Mouse (Mus musculus): ENCODE data around the gene March6.
A peak's percentile ranks its signal among the peaks of the same experiment; 100 is the strongest.

March6 gene

DNA sequence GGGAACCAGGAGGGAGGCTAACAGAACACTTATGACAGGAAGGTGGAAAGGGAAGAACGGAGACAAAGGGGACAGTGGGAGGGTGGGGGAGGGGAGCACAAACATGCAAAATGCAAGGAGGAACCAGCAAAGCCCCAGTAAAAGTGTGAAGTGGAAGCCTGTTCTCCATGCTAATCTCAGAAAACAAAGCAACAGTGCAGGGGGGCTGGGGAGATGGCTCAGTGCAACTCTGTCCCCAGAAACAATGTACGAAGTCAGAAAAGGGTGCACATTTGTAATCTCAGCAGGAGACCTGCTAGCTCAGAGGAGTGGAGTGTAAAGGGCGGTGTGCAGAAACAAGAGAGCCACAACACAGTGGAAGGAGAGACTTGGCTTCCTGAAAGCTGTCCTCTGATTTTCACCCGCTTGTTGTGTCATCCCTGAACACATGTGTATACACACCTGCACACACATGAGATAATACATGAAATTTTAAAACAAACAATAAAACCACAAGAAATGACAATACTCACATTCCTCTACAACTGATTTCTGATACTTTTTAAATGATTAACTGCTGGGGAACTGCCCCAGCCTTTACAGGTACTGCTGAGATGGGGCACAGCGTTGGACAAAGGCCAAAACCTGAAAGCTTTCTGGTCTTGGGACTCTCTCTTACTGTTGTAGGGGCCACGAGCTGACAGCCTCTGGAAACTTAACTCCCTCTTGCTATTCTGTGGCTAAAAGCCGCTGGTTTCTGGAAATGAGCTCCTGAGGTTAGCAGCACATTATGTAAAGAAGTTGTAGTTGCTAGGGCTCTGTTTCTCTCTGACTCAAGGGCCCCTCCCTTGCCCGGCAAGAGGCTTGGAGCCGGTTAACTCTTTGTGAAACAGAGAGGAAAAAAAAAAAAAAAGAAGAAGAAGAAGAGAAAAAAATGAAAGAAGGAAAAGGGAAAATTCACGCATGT, 11.4 kb upstream of the March6 start:
- DNase-seq (ENCODE audit: low spot score in 2 of 2), result no peak

DNA sequence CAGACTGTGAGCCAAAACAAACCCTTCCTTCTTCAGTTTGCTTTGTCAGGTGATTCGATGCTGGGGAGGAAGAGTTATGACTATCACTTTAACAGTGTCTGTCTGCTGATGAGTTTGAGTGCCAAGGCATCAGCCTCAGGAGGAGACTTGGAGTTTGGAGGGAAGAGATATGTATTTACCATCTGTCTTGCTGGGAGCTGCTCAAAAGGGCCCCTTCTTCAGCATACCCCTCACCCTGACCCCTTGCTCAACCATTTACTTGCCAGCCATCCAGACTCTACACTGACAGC, 9.6 kb upstream of the March6 start:
- DNase-seq (ENCODE audit: low spot score in 2 of 2), result no peak

DNA sequence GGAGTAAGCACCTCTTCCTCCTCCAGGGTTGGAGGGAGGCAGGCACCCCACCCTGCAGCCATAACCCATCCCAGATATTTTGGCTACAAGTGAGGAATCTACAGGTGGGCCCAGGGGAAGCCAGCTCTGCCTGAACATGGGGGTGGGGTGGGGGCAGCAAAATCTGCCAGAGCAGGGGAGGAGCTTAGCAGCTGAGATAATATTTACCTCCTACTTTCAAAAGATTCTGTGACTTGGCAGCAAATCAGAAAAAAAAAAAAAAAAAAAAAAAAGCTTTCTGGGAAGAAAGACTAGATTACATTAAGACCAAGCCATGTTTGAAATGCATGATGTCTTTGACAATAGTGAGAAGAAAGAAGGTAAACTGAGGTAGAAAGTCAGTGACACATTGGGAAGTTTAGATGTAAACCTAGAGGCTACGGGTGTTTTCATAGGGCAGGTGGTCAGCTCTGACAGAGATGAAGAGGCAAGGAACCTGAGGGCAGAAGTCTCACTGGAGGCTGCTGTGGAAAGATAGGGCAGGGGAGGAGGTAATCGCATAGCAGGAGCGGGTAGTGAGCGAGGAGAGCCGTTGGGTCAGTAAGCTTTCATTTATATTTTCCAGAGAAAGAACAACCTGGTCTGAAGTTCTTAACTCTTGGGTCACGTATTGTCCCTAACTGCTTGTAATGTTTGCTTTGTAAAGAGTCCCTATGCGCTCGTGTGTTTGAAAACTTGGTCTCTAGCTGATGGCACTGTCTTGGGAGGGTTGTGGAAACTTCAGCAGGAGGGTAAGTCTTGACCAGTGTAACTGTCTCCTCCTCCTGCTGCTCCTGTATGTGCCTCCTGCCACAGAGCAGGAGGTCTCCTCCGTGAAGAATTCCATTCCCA, 9.0 kb upstream of the March6 start:
- DNase-seq (ENCODE audit: low spot score in 2 of 2), result no peak

DNA sequence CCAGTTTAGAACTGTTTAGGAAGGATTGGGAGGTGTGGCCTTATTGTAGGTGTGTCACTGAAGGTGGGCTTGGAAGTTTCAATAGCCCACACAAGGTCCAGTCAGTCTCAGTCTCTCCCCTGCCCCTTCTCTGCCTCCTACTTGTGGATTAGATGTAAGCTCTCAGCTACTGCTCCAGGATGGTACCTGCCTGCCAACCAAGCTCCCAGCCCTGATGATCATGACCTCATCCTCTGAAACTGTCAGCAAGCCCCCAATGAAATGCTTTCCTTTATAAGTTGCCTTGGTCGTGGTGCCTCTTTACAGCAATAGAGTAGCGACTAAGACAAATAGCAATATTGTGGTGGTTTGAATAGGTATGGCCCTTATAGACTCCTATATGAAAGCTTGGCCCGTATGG, 7.5 kb upstream of the March6 start:
- DNase-seq (ENCODE audit: low spot score in 2 of 2), result no peak

DNA sequence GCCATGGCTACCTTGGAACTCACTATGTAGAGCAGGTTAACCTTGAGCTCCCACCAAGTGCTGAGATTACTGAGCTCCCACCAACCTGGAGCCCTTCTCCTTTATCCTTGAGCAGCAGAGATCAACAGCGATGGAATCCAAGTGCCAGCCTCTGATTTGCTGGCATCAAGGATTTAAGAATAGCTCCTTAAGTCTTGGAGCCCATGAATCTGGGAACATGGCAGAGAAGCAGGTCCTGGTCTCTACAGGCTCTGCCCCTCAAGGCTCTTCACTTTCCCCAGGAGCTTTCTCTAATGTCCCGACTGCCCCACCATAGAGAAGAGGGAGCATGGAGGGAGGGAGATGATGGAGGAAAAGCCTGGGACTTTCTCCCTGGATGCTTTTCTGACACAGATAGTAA, 6.9 kb upstream of the March6 start:
- DNase-seq (ENCODE audit: low spot score in 2 of 2), result no peak

DNA sequence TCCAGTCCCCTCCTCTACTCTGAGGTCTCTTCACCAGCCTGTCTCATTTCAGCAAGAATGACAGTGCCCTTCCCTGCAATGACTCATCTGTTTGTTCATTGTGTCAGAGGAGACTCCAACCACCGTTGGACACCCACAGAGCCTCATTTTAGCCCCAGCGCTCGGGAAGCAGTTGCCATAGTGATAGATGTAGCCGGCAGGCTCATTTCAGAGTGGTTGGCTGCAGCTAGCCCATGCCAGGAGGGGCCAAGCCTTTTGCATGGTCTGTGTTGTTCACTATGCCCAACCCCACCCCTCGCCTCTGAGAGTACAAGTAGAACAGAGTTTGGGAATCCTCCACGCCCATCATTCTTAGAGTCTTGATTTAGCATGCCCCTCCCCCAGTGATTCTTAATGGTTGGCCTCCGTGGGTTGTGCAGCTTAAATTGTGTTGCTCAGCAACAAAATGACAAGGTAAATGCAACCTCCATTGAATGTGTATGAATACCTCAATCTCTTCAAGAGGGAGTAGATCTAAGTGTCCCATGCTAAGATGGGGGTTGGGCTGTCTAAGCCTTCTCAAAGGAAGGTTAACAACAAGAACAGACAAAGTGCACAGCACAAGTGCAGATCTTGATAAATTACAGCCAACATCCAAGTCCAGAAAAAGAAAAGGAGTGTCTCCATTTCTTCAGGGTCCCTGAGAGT, 5.3 kb upstream of the March6 start:
- peak in 1 of 2 experiments; percentile 48 for DNase-seq (ENCODE audit: low spot score in 2 of 2)

DNA sequence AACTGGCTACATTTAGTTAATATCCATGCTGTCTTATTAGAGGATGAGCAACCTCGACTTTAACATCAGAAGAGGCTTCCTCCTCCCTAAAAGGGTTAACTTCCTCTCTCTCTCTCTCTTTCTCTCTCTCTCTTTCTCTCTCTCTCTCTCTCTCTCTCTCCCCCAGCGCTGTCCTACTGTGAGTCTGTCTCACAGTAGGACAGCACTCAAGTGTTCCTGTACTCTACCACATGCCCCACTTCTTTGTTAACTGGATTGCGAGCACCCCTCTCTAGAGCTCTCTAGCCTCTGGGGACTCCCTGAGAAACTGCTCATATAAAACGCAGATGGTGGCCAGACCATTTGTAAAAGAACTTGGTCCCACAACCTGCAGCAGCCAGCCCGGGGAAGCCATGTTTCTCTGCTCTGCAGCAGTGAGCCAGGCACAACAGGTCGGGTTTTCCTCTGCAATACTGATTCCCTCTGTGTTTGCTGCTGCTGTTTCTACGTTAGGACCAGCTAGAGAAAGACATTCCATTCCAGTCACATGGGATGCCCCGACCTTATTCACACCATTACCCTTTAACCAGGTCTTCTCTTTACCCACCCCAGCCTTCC, 4.5 kb upstream of the March6 start:
- DNase-seq (ENCODE audit: low spot score in 2 of 2), result no peak

DNA sequence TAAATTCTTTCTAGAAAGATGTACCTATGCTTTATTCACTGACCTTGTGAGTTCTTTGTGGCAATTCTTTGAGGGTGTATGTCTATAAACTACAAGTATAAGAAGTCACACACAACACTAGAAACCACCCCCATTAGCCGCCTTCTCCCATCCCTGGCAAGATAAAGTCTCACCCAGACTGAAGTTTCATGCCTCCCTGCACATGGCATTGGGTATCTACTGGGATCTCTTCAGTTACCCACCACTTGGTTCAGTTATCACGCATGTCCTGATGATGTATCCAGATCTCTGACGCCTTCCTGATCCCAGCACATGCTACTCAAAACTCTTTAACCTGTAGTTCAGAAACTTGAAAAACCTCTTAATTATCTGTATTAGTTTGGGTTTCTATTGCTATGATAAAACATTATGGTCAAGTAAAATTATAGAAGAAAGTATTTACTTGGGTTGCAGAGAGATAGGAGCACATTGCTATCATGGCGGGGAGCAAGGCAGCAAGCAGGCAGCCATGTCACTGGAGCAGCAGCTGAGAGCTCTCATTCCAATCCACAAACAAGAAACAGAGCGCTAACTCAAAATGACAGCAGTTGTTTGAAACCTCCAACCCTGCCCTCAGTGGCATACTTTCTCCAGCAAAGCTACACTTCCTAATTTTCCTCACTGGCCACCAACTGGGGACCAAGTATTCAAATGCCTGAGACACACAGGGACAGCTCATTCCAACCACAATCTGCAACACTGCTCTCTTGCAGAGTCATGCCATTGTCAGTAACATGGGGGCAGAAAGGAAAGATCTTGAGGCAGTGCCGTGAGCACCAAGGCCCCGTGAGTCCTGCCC, 3.8 kb upstream of the March6 start:
- DNase-seq (ENCODE audit: low spot score in 2 of 2), result no peak

DNA sequence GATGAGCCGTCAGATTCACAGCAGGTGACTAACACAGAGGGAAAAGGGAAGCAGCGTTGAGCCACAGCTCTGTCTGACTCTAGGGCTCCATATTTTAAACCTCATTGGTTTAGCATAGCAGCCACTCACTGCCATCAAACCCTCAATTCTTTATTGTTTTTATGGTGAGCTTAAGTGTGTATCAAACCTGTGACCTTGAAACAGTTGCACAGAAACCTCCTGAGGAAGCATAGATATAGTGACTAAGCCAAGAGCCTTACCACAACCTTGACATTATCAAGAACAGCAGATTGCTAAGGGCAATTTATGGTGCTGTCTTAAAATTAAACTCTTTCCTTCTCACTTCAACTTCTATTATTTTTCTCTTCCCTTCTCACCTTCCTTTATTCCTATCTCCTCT, 2.7 kb upstream of the March6 start:
- no peak for DNase-seq (ENCODE audit: low spot score in 2 of 2)

DNA sequence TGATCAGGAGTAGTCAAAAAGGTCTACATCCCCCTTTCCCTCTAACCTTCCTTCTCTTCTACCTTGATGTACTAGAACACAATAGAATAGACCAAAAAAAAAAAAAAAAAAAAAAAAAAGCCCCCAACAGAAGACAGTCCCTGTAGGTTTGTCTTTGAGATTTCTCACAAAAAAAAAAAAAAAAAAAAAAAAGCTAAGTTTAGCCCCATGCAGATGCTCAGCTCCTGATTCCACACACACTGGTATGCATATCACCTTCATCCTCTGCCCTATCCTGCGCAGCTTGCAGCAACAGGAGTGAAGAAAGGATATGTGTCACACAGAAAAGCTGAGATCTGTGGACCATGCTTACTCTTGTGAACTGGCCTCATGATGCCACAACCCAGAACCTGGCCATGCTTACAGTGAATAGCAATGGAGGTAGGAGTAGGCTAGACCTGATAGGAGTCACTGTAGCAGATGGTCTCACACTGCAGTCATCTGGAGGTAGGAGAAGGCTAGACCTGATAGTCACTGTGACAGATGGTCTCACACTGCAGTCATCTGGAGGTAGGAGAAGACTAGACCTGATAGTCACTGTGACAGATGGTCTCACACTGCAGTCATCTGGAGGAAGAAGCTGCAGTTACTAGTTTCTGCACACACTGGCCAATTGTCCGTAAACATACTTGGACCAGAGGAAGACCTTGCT, 1.6 kb upstream of the March6 start:
- DNase-seq (ENCODE audit: low spot score in 2 of 2), result no peak

DNA sequence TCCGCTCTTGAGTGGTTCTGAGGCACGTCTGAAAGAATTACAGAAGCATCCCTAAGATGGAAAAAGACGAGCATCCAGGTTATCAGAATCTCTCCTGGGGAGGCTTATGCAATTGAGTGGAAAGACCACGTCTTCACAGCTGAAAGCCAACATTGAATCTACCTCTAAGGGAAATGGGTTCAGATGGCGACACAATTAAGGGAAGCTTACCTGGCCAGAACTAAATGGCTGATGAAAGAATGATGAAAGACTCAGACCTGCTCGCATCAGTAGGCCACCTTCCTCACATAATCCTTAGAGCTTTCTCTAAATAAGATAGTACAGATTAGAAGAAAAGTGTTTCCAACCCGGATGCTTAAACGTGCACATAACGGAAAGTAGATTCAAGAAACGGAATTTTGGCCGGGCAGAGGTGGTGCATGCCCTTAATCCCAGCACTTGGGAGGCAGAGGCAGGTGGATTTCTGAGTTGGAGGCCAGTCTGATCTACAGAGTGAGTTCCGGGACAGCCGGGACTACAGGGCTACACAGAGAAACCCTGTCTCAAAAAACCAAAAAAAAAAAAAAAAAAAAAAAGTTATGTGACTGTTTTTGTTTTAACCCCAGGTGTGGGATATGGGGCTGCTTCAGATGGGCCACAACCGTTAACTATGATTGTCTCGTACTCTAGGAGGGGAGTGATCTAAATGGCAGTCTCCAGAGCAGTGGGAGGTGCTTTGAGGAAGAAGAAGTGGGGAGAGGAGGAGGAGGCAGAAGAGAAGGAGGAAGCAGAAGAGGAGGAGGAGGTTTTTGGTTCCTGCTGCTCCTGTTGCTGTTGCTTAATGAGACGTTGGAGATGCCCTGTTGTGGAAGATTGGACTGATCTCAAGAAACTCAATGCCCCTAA, 835 bp upstream of the March6 start:
- DNase-seq (ENCODE audit: low spot score in 2 of 2), result no peak

DNA sequence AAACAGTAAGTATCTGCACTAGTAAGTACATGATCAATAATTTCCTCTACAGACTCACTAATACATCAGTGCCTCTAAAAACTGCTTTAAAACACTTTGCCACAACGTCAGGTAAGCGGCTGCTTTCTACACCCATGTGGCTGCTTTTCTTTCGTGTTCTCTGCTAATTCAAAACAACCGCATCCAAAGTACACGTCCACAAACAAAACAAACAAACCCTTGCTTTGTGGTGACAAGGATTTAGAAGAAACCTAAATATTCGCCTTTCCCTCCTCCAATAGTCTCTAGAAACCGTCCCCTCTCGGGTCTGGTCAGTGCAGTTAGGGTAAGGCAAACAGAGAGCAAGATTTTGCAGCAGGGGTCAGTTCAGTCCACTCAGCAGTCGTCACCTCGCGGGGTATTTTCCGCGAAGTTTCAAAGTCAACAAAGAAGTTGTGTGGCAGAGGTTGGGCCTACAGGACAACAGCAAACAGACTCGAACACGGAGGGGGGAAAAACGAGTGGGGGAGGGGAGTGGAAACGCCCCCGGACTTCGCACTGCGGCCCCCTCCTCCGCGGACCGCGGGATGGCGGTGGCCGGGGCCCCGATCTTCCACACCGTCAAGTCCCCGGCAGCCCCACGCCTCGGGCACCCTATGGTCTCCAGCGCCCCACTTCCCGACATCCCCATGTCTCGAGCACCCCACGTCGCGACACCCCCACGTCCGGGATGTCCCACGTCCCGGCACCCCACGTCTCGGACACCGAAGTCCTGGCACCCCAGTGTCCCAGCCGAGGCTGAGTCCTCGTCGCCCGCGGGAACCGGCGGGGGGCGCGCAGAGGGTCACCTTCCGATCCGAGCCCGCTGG, 818 bp downstream of the March6 start:
- no peak for DNase-seq (ENCODE audit: low spot score in 2 of 2)

DNA sequence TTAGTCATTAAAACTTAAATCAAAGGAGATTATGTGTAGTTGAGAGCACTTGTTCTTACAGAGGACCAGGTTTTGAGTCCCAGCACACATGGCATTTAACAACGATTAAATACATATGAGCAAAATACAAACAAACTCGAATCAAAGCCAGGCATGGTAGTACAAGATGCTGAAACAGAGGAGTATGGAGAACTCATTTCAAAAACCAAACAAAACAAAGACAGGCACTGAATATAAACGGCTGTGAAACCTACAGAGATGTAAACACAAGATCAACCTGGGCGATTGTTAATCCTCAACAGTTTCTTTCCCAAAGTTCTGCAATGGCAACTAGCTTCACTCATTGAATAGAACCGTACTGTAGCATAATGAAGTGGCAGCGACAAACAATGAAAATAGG, 1.8 kb downstream of the March6 start:
- DNase-seq (ENCODE audit: low spot score in 2 of 2), result no peak

DNA sequence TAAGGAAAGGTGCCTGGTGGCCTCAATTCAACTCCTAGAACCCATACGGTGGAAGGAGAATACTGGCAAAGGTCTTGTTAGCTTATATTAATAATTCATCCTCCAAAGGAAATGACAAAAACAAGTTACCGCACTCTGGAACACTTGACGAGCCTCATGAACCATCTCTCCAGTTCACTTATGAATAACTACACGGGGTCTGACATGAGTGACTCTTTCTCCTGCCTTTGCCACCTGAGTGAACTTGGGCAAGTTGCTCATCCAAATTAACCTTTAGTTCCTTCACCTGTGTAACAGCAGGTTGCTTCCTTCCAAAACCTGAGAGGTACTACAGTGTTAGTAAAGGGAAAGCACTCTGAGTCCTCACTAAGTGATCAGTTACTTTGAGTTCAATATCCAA, 2.4 kb downstream of the March6 start:
- DNase-seq (ENCODE audit: low spot score in 2 of 2), result no peak

DNA sequence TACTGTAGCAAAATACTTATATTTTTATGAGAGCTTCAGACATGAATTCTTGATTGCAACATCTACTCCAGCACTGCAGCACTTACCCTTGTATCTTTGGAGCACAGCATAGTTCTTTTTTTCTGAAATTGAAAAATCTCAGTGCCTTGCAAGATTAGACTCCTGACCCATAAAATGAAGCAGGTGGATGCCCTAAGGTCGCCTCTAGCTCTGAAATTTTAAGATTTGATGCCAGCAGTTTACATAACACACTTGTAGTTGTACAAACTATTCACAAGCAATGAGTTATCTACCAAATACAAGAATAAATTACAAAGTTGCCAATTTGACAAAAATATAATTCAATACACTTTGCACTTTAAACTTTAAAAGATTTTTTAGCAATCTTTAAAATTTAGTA, 4.4 kb downstream of the March6 start:
- no peak for DNase-seq (ENCODE audit: low spot score in 2 of 2)

DNA sequence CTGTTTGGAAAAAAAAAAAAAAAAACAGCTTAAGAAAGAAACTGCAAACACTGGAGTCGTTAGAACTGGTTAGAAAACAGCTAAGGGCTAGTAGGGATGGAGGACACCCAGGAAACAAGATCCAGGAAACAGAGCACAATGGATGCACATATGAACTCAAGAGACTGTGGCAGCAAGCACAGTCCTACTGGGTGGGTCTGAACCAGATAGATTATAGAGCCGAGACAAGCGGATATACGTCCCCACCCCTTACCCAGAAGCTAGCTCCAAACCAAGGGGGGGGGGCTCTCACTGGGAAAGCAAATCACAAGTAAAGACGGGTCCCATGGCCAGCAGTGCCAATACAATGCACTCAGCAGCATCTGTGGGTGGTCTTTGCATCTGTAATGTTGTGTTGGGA, 11.9 kb downstream of the March6 start:
- DNase-seq (ENCODE audit: low spot score in 2 of 2), result no peak

DNA sequence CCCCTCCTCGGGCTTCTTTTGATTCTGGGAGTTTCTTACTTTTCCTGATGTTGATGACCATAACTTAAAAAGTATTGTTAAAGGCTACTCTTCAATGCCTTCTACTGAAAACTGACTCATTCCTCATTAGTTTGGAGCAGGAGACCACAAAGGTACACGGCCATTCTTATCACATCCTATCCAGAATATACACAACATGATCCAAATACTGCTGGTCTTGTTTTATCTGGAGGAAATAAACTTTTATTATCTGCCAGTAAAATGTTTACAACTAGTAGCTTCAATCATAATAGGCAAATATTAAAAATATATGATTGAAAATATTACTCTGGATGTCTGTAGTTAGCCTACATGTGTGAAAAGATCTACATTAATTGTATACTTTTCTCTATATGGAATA, 12.5 kb downstream of the March6 start:
- DNase-seq (ENCODE audit: low spot score in 2 of 2), result no peak

DNA sequence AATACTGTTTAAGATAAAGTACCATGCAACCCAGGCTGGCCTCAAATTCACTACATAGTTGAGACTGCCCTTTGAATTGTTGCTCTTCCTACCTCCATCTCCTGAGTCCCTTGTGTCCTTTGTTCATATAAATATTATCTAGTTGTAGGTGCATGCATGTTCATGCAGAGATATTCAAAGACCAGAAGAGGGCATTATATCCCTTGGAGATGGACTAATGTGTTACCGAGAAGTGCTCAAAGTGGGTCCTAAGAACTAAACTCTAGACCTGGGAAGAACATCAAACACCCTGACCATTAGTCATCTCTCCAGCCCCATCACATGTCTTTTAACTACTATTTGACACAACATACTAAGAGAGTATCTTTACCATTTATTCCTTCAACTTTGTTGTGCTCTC, 13.7 kb downstream of the March6 start:
- no peak for DNase-seq (ENCODE audit: low spot score in 2 of 2)

DNA sequence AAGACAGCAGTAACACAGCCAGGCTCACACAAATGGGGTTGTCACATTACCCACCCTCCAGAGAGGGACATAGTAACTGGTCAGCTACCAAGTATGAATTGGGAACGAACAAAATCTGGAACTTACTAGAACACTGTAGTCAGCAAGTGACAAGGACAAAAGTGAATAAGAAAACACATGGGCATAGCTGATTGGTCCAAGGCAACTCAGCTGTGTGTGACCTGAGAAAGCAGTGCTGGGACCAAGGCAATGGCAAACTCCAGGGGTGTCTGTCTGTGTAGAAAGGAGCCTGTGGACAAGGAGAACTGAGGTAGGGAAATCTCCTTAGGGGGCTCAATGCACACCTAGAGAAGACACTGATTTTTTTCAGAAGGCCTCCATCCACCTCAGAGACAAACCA, 19.1 kb downstream of the March6 start:
- DNase-seq (ENCODE audit: low spot score in 2 of 2), result no peak
